Mouse (Mus musculus): ENCODE measurements around the gene Ell2. TPM values are rescaled to one million over a fixed set of nuclear protein-coding genes. Genes with fewer than 3 reads are reported as not detected.
A peak's percentile ranks its signal among the peaks of the same experiment; 100 is the strongest.

Ell2 gene
- polyA plus RNA-seq, 1 experiment from 2014 or later, result 4.6 TPM

DNA sequence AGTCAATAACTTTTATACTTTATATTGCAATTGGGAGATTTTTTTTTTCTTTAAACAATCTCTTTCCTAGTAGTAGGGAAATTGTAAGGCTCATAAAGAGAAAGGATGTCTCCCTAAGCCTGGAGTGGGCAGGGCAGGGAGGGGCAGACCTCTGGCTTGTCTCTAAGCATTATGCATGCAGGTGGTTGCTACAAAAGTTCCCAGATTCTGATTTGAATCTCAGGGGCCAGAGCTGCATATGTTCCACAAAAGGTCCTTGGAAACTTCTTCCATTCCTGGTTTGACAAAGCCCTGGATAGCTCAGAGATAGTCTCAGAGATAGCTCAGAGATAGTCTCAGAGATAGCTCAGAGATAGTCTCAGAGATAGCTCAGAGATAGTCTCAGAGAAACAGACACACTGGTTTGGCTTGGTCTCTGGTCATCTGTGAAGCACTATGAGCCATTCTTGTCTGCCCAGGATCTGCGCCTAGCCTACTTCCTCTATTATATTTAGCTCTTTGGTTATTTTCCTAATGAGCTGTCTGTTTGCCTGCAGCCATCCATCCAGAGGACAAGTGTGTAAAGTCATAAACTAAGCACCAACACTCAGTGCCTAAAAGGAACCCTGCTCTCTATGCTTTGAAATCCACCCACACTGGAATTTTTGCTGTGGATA lies 84.1 kb downstream of the Ell2 start:
- ATAC-seq (replicated peaks; ENCODE audit: insufficient number of reproducible peaks, insufficient read depth, low FRiP score, low read depth), result no peak
- H3K27ac ChIP-seq, result no peak overlapping the region
- 63% methylated on average over 1 of the region's 1 CpGs for WGBS
- H3K4me3 ChIP-seq, result no peak overlapping the region
- H3K36me3 ChIP-seq, result no peaks in the 10 kb centered on the region
- H3K9ac ChIP-seq, result no peak overlapping the region
- no peaks in the 10 kb centered on the region for H3K9me3 ChIP-seq (replicated peaks)
- H3K27me3 ChIP-seq, result no peaks in the 10 kb centered on the region
- H3K4me2 ChIP-seq, result no peak overlapping the region
- no peaks in the 10 kb centered on the region for H3K4me1 ChIP-seq (replicated peaks)

DNA sequence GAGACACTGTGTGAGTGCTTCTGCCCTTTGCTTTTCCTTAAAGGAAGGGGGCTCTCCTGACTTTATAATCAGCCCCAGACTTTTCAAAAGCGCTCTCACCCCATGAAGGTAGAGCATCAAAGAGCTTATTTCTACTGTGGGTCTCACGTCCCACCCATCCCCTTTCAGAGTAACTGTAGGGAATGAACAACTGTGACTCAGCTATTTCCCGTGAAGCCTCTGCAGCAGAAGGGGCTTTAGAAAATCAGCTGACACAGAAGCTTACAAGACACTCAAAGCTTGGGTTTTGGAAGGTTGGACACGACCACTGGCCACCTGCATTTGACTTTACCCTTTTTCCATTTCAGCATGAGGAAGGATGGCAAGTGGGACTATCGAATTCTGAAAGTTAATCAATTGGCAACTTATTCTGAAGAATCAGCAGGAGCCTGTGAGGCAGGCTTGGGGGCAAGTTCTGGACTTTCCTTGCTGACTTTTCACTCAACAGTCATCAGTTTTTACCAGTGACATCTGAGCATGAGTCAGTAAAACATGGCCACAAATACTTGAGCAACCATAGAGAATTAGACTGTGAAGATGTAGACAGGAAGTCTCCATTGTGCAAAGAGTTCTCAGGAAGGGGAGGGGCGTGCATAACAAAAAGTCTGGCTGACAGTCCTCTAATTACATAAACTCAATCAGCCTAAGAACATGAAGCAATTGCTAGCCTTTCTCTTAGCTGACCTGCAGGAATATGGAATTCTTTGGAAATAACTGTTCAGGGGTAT lies 87.5 kb downstream of the Ell2 start:
- H3K36me3 ChIP-seq, result no peaks in the 10 kb centered on the region
- H3K27me3 ChIP-seq, result no peaks in the 10 kb centered on the region
- H3K9ac ChIP-seq, result no peak overlapping the region
- ATAC-seq (replicated peaks; ENCODE audit: insufficient number of reproducible peaks, insufficient read depth, low FRiP score, low read depth), result no peak
- no peak overlapping the region for H3K4me2 ChIP-seq
- WGBS, result 64% methylated on average over 6 of the region's 6 CpGs
- no peak overlapping the region for H3K4me3 ChIP-seq
- H3K27ac ChIP-seq, result no peak overlapping the region
- H3K9me3 ChIP-seq (replicated peaks), result no peaks in the 10 kb centered on the region
- peaks cover 6% of the 10 kb centered on the region; the same call in 1 of the 2 replicates for H3K4me1 ChIP-seq (replicated peaks)

GRCm38 (mm10) chr13:75797369-75798141 lies 91.0 kb downstream of the Ell2 start:
- no peaks in the 10 kb centered on the region for H3K36me3 ChIP-seq
- H3K4me2 ChIP-seq, result peak overlapping the region; percentile 66
- peak overlapping the region; percentile 23; the same call in 1 of the 2 replicates for H3K27ac ChIP-seq
- peak; percentile 96 for ATAC-seq (replicated peaks; ENCODE audit: insufficient number of reproducible peaks, insufficient read depth, low FRiP score, low read depth)
- H3K9ac ChIP-seq, result peak overlapping the region; percentile 36
- H3K4me3 ChIP-seq, result peak overlapping the region; percentile 44
- no peaks in the 10 kb centered on the region for H3K27me3 ChIP-seq
- no peaks in the 10 kb centered on the region for H3K9me3 ChIP-seq (replicated peaks)
- WGBS, result 11% methylated on average over 18 of the region's 18 CpGs
- peaks cover 6% of the 10 kb centered on the region; the same call in 1 of the 2 replicates for H3K4me1 ChIP-seq (replicated peaks)

DNA sequence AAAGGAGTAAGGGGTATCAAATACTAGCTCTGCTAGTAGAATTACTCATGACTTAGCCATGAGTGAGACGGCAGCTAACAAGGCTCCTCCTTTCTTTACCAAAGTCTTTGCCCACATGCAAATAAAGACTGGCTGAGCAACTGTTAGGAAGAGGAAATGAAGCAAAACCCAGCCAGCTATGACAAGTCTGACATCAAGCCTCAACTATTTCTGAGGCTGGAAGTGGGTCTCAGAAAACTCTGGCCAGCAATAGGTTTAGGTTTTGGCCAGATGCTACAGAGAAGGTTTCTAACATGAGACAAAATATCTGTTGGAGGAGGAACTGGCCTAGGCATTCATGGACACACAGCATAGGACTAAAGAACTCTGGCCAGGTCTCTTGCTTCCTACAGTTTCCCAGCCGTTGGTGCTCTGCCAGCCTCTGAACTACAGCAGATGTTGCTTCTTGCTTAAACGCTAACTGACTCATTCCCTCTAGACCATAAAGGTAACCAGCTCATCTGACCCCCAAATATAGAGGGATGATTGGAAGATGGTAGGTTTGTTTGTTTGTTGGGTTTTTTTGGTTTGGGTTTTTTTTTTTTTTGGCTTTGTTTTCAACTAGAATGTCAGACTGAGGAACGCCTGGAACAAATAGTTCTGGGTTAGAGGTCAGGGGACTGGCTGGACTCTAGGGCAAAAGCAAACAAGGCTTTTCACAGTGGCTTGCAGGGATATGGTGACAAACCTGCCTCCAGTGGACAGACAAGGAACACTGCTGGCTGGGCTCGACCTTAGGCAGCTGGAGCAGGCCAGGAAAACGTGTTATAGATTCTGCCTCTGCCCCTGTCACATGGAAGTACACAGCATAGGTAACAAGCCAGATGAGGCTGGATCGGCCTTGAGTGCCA lies 92.1 kb downstream of the Ell2 start:
- no peaks in the 10 kb centered on the region for H3K36me3 ChIP-seq
- no peaks in the 10 kb centered on the region for H3K27me3 ChIP-seq
- H3K27ac ChIP-seq, result no peak overlapping the region
- H3K4me1 ChIP-seq (replicated peaks), result peaks cover 6% of the 10 kb centered on the region; the same call in 1 of the 2 replicates
- 66% methylated on average over 7 of the region's 7 CpGs for WGBS
- H3K4me2 ChIP-seq, result no peak overlapping the region
- no peak overlapping the region for H3K4me3 ChIP-seq
- no peak overlapping the region for H3K9ac ChIP-seq
- no peaks in the 10 kb centered on the region for H3K9me3 ChIP-seq (replicated peaks)
- ATAC-seq (replicated peaks; ENCODE audit: insufficient number of reproducible peaks, insufficient read depth, low FRiP score, low read depth), result no peak

- H3K4me1 ChIP-seq (replicated peaks), result peaks cover 6% of the 10 kb centered on the region; the same call in 1 of the 2 replicates
- no peaks in the 10 kb centered on the region for H3K9me3 ChIP-seq (replicated peaks)
- H3K9ac ChIP-seq, result no peak overlapping the region
- no peak overlapping the region for H3K27ac ChIP-seq
- no peaks in the 10 kb centered on the region for H3K27me3 ChIP-seq
- no peak overlapping the region for H3K4me2 ChIP-seq
- H3K4me3 ChIP-seq, result no peak overlapping the region
- no peaks in the 10 kb centered on the region for H3K36me3 ChIP-seq
- no peak for ATAC-seq (replicated peaks; ENCODE audit: insufficient number of reproducible peaks, insufficient read depth, low FRiP score, low read depth)
- 81% methylated on average over 3 of the region's 3 CpGs for WGBS
Measured at GRCm38 (mm10) chr13:75799421-75799820, 92.9 kb downstream of the Ell2 start.

- Histone ChIP-seq H3K36me3 (no peaks in the 10 kb centered on the region), H3K27me3 (no peaks in the 10 kb centered on the region), H3K4me2 (no peak overlapping the region), H3K27ac (no peak overlapping the region), H3K4me3 (no peak overlapping the region), H3K9me3 (replicated peaks) (no peaks in the 10 kb centered on the region), H3K9ac (no peak overlapping the region), H3K4me1 (replicated peaks) (no peaks in the 10 kb centered on the region)
- ATAC-seq (replicated peaks; ENCODE audit: insufficient number of reproducible peaks, insufficient read depth, low FRiP score, low read depth), result no peak
- WGBS, result 88% methylated on average over 1 of the region's 1 CpGs
Measured at GRCm38 (mm10) chr13:75807969-75808368, 101.4 kb downstream of the Ell2 start.

GRCm38 (mm10) chr13:75809957-75810356 lies 103.4 kb downstream of the Ell2 start:
- H3K9ac ChIP-seq, result no peak overlapping the region
- ATAC-seq (replicated peaks; ENCODE audit: insufficient number of reproducible peaks, insufficient read depth, low FRiP score, low read depth), result no peak
- 68% methylated on average over 1 of the region's 1 CpGs for WGBS

GRCm38 (mm10) chr13:75817183-75817582 lies 110.6 kb downstream of the Ell2 start:
- Histone ChIP-seq H3K4me3 (no peak overlapping the region), H3K27me3 (no peaks in the 10 kb centered on the region), H3K4me1 (replicated peaks) (no peaks in the 10 kb centered on the region), H3K9ac (no peak overlapping the region), H3K9me3 (replicated peaks) (no peaks in the 10 kb centered on the region), H3K27ac (no peak overlapping the region), H3K36me3 (no peaks in the 10 kb centered on the region), H3K4me2 (no peak overlapping the region)
- 97% methylated on average over 2 of the region's 2 CpGs for WGBS
- ATAC-seq (replicated peaks; ENCODE audit: insufficient number of reproducible peaks, insufficient read depth, low FRiP score, low read depth), result no peak

More at GRCm38 (mm10) chr13:75809957-75810356, 103.4 kb downstream of the Ell2 start:
- Histone ChIP-seq H3K9me3 (replicated peaks) (no peaks in the 10 kb centered on the region), H3K27ac (no peak overlapping the region), H3K27me3 (no peaks in the 10 kb centered on the region), H3K4me1 (replicated peaks) (no peaks in the 10 kb centered on the region), H3K4me3 (no peak overlapping the region), H3K36me3 (no peaks in the 10 kb centered on the region), H3K4me2 (no peak overlapping the region)

DNA sequence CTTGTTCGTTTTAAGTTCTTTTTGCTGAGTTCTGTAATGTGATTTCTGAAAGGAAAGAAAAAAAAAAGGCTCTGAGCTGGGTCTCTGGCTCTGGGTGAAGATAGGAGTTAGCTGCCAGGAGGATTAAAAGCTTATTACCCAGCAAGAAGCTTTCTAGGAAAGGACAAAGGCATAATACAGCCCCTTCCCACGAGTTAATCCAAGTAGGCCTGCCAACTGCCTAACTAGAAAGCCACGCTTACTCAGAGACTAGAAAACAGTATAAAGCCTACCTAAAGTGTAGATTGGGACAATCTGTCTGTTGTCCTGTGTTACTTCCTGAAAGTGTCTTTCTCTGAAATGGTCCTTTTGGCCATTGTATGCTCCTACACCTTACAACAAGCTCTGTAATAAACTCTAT lies 111.9 kb downstream of the Ell2 start:
- Histone ChIP-seq H3K4me3 (no peak overlapping the region), H3K9ac (no peak overlapping the region), H3K36me3 (no peaks in the 10 kb centered on the region), H3K4me1 (replicated peaks) (no peaks in the 10 kb centered on the region), H3K9me3 (replicated peaks) (no peaks in the 10 kb centered on the region), H3K4me2 (no peak overlapping the region), H3K27ac (no peak overlapping the region), H3K27me3 (no peaks in the 10 kb centered on the region)
- WGBS, result 62% methylated on average over 3 of the region's 3 CpGs
- no peak for ATAC-seq (replicated peaks; ENCODE audit: insufficient number of reproducible peaks, insufficient read depth, low FRiP score, low read depth)

GRCm38 (mm10) chr13:75818945-75819706 lies 112.6 kb downstream of the Ell2 start:
- Histone ChIP-seq H3K4me2 (no peak overlapping the region), H3K4me3 (no peak overlapping the region), H3K4me1 (replicated peaks) (no peaks in the 10 kb centered on the region), H3K9ac (no peak overlapping the region), H3K9me3 (replicated peaks) (no peaks in the 10 kb centered on the region), H3K27me3 (no peaks in the 10 kb centered on the region), H3K36me3 (no peaks in the 10 kb centered on the region), H3K27ac (no peak overlapping the region)
- no peak for ATAC-seq (replicated peaks; ENCODE audit: insufficient number of reproducible peaks, insufficient read depth, low FRiP score, low read depth)
- WGBS, result 74% methylated on average over 3 of the region's 3 CpGs
